Mouse (Mus musculus): ENCODE measurements at regions not wholly inside any gene's neighbourhood (a gene's known extent, or its start where the extent isn't known, plus 50 kb on each side); places are given as distances from the start of the nearest gene placed in this dataset.
A peak's percentile ranks its signal among the peaks of the same experiment; 100 is the strongest.

GRCm38 (mm10) chr2:123655551-123655950, 434.2 kb upstream of the Sema6d start:
- no peak for DNase-seq (ENCODE audit: inconsistent ontology term)

GRCm38 (mm10) chr2:123688290-123689030, 401.3 kb upstream of the Sema6d start:
- no peak for DNase-seq (ENCODE audit: inconsistent ontology term)

GRCm38 (mm10) chr2:123689801-123690200, 400.0 kb upstream of the Sema6d start:
- DNase-seq (ENCODE audit: inconsistent ontology term), result no peak

- DNase-seq (ENCODE audit: inconsistent ontology term), result no peak
Observed at GRCm38 (mm10) chr2:123739688-123740087, 350.1 kb upstream of the Sema6d start.

GRCm38 (mm10) chr2:123740541-123740940, 349.2 kb upstream of the Sema6d start:
- DNase-seq (ENCODE audit: inconsistent ontology term), result no peak

GRCm38 (mm10) chr2:123754220-123754619, 335.5 kb upstream of the Sema6d start:
- no peak for DNase-seq (ENCODE audit: inconsistent ontology term)

- peak; percentile 4 for DNase-seq (ENCODE audit: inconsistent ontology term)
Observed at GRCm38 (mm10) chr2:123754656-123755499, 334.9 kb upstream of the Sema6d start.

- DNase-seq (ENCODE audit: inconsistent ontology term), result no peak
Observed at GRCm38 (mm10) chr2:123799226-123799786, 290.5 kb upstream of the Sema6d start.

GRCm38 (mm10) chr2:123805646-123806045, 284.1 kb upstream of the Sema6d start:
- no peak for DNase-seq (ENCODE audit: inconsistent ontology term)

- DNase-seq (ENCODE audit: inconsistent ontology term), result no peak
Observed at GRCm38 (mm10) chr2:123806370-123806769, 283.4 kb upstream of the Sema6d start.

GRCm38 (mm10) chr2:123813182-123813949, 276.4 kb upstream of the Sema6d start:
- peak; percentile 86 for DNase-seq (ENCODE audit: inconsistent ontology term)

- DNase-seq (ENCODE audit: inconsistent ontology term), result no peak
Observed at GRCm38 (mm10) chr2:123813950-123814337, 275.8 kb upstream of the Sema6d start.

GRCm38 (mm10) chr2:123816627-123817026, 273.1 kb upstream of the Sema6d start:
- no peak for DNase-seq (ENCODE audit: inconsistent ontology term)

- no peak for DNase-seq (ENCODE audit: inconsistent ontology term)
Observed at GRCm38 (mm10) chr2:123833540-123834136, 256.1 kb upstream of the Sema6d start.

Measured in Muller cell, postnatal 12 days (primary cell).